Mouse (Mus musculus): ENCODE measurements around the gene Mrpl45.

Gene Mrpl45

GRCm38 (mm10) chr11:97365556-97365955 is 50.0 kb downstream of the Mrpl45 start:
- WGBS, result 22% methylated on average over 1 of the region's 1 CpGs

DNA sequence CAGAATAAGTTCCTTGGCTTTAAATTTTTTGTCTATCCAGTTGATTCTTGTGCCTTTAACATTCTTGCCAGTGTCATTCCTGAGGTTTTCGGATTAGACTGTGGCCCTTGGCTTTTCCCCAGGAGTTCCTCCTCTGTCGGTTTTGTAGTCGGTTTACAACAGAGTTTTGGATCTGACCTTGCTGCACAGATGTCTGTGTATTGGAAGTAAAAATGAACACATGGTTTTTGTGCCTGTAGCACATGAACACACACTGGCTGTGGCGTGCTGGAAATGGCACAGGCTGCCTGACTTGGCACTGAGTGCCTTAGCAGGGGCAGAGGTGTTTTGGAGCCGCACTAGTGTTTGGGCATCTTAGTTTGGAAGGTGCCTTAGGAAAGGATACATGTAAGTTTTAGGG is 53.0 kb downstream of the Mrpl45 start:
- 37% methylated on average over 5 of the region's 5 CpGs for WGBS

- WGBS, result 18% methylated on average over 7 of the region's 7 CpGs
Measured at GRCm38 (mm10) chr11:97370329-97371091, 55.0 kb downstream of the Mrpl45 start.

DNA sequence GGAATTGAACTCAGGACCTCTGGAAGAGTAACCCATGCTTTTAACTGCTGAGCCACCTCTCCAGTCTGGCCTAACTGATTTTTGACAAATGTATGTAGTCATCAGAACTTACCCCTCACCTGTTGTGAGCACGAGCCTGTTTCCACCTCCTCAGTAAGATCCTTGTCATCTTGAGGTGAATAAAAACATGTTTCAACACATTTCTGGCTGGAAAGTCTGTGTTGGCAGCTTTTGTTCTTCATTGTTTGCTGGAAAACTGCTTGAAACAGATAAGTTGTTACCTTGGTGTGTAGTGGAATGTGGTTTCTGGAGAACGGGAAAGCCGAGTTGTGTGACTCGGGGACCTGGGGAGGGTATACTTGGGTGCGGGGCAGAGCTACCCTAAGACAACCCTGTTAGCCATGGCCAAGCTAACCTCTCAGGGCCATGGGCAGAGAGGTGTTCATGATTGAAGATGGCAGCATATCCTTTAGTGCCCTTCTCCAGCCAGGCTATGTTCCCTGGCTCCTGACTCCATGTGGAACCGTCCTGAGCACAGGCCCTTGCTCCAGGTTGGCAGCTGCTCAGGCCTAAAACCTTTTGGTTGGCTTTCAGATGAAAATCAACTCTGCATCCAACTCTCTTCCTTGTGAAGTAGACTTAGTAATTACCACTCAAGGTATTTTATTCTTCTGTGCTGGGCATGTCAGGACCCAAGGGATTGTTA is 56.8 kb downstream of the Mrpl45 start:
- 72% methylated on average over 6 of the region's 6 CpGs for WGBS

DNA sequence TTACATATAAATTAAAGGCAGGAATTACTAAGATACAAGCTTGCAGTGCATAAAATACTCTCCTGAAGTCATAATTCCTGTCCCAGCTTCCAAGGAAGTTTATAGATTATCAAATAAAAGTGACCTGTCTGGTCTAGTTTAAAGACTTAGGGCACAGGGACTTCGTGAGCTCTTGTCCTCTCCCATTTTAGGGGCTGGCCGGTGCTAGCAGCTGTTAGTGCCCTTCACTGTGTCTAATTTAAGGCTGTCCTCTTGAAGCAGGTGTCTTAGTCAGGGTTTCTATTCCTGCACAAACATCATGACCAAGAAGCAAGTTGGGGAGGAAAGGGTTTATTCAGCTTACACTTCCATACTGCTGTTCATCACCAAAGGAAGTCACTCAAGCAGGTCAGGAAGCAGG is 57.9 kb downstream of the Mrpl45 start:
- 70% methylated on average over 2 of the region's 2 CpGs for WGBS
